Mouse (Mus musculus): ENCODE measurements around the gene Hilpda. TPM values are rescaled to one million over a fixed set of nuclear protein-coding genes. Genes with fewer than 3 reads are reported as not detected.

The Hilpda gene
- 1 to 10 TPM; 6.0 to 6.9 TPM for total RNA-seq (2021)
- long read RNA-seq, transcript Hilpda-201 (2 exons, 982 nt): major isoform, 7 of 7 reads
- long read RNA-seq, partial matches to known transcripts: 0 of 7 reads
- long read RNA-seq, other reads (novel, unspliced or antisense): 0 of 7 reads

- peak; percentile 82 to 90 for DNase-seq (ENCODE audit: low spot score in 2 of 2)
These were observed at the start of gene Hilpda for GRCm38 (mm10) chr6:29272312-29273072. TSS of gene Hilpda (plus strand) at chr6:29272488.

GRCm38 (mm10) chr6:29229265-29229913 is 42.9 kb upstream of the Hilpda start:
- no peak for DNase-seq (ENCODE audit: low spot score in 2 of 2)

- no peak for DNase-seq (ENCODE audit: low spot score in 2 of 2)
These were observed 41.9 kb upstream of the Hilpda start for GRCm38 (mm10) chr6:29230386-29230785.

GRCm38 (mm10) chr6:29231799-29232198 is 40.5 kb upstream of the Hilpda start:
- no peak for DNase-seq (ENCODE audit: low spot score in 2 of 2)

GRCm38 (mm10) chr6:29232321-29232720 is 40.0 kb upstream of the Hilpda start:
- no peak for DNase-seq (ENCODE audit: low spot score in 2 of 2)

- no peak for DNase-seq (ENCODE audit: low spot score in 2 of 2)
These were observed 38.6 kb upstream of the Hilpda start for GRCm38 (mm10) chr6:29233710-29234109.

GRCm38 (mm10) chr6:29234272-29234671 is 38.0 kb upstream of the Hilpda start:
- DNase-seq (ENCODE audit: low spot score in 2 of 2): no peak

GRCm38 (mm10) chr6:29240806-29241205 is 31.5 kb upstream of the Hilpda start:
- DNase-seq (ENCODE audit: low spot score in 2 of 2): peak in 1 of 2 experiments; percentile 41

- no peak for DNase-seq (ENCODE audit: low spot score in 2 of 2)
These were observed 30.6 kb upstream of the Hilpda start for GRCm38 (mm10) chr6:29241697-29242096.

GRCm38 (mm10) chr6:29242265-29242664 is 30.0 kb upstream of the Hilpda start:
- no peak for DNase-seq (ENCODE audit: low spot score in 2 of 2)

GRCm38 (mm10) chr6:29245272-29246120 is 26.8 kb upstream of the Hilpda start:
- DNase-seq (ENCODE audit: low spot score in 2 of 2): no peak

- DNase-seq (ENCODE audit: low spot score in 2 of 2): no peak
These were observed 26.1 kb upstream of the Hilpda start for GRCm38 (mm10) chr6:29246183-29246582.

GRCm38 (mm10) chr6:29246585-29246984 is 25.7 kb upstream of the Hilpda start:
- no peak for DNase-seq (ENCODE audit: low spot score in 2 of 2)

GRCm38 (mm10) chr6:29247072-29247471 is 25.2 kb upstream of the Hilpda start:
- DNase-seq (ENCODE audit: low spot score in 2 of 2): no peak

GRCm38 (mm10) chr6:29259418-29259817 is 12.9 kb upstream of the Hilpda start:
- no peak for DNase-seq (ENCODE audit: low spot score in 2 of 2)

- no peak for DNase-seq (ENCODE audit: low spot score in 2 of 2)
These were observed 10.5 kb upstream of the Hilpda start for GRCm38 (mm10) chr6:29261831-29262230.

GRCm38 (mm10) chr6:29263650-29264455 is 8.4 kb upstream of the Hilpda start:
- peak; percentile 28 to 59 for DNase-seq (ENCODE audit: low spot score in 2 of 2)

GRCm38 (mm10) chr6:29264456-29264781 is 7.9 kb upstream of the Hilpda start:
- no peak for DNase-seq (ENCODE audit: low spot score in 2 of 2)

GRCm38 (mm10) chr6:29266936-29267335 is 5.4 kb upstream of the Hilpda start:
- no peak for DNase-seq (ENCODE audit: low spot score in 2 of 2)

GRCm38 (mm10) chr6:29269006-29269668 is 3.2 kb upstream of the Hilpda start:
- no peak for DNase-seq (ENCODE audit: low spot score in 2 of 2)
